Mouse (Mus musculus): ENCODE measurements around the gene Lgmn. TPM values are rescaled to one million over a fixed set of nuclear protein-coding genes. Genes with fewer than 3 reads are reported as not detected.

Gene Lgmn
- polyA plus RNA-seq, 1 experiment from 2014 or later: 70.3 TPM

DNA sequence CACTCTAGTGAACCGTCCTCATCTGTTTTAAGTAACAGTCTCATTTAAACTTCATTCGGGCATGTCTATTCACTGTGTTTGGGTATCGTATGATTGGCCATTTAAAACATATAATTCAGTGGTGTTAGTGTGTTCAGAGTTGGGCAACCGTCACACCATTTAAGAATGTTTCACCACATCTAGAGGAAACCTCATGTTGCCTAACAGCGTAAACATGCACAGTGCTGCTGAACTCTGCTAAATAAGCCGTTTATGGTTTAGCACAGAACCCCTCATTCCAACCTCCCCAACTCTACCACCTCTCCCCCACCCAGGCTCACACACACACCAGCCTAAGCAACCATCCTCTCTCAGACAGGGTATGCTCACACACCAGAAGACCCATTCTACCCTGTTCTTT is 91.2 kb downstream of the Lgmn start:
- no peaks in the 10 kb centered on the region for H3K36me3 ChIP-seq (ENCODE audit: control insufficient read depth, insufficient read depth)
- no peaks in the 10 kb centered on the region for H3K4me1 ChIP-seq (replicated peaks; ENCODE audit: control insufficient read depth, insufficient read depth, low read length)
- no peaks in the 10 kb centered on the region; the same call in 1 of the 2 replicates for H3K9me3 ChIP-seq (ENCODE audit: control insufficient read depth, low read length)
- no peak overlapping the region for H3K9ac ChIP-seq (replicated peaks; ENCODE audit: low read depth, low read length)
- H3K4me2 ChIP-seq (ENCODE audit: low read length): no peak overlapping the region
- no peak overlapping the region for H3K27ac ChIP-seq (ENCODE audit: low read length)
- 94% methylated on average over 6 of the region's 6 CpGs for WGBS
- H3K4me3 ChIP-seq (replicated peaks; ENCODE audit: low read length): no peak overlapping the region
- no peak for ATAC-seq
- H3K27me3 ChIP-seq (replicated peaks; ENCODE audit: control insufficient read depth, insufficient read depth, low read length): no peaks in the 10 kb centered on the region

DNA sequence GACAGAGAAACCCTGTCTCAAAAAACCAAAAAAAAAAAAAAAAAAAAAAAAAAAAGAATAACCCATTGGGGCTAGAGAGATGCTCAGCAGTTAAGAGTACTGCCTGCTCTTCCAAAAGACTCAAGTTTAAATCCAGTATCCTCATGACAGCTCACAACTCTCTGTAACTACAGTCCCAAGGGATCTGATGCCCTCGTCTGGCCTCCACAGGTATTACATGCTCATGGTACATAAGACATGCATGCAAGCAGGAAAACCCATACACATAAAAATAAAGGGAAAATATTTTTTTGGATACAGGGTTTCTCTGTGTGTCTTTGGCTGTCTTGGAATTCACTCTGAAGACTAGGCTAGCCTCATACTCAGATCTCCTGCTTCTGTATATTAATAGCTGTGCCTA is 93.1 kb downstream of the Lgmn start:
- Histone ChIP-seq H3K9me3 (ENCODE audit: control insufficient read depth, low read length) (no peaks in the 10 kb centered on the region; the same call in 1 of the 2 replicates), H3K27ac (ENCODE audit: low read length) (no peak overlapping the region), H3K9ac (replicated peaks; ENCODE audit: low read depth, low read length) (no peak overlapping the region), H3K4me1 (replicated peaks; ENCODE audit: control insufficient read depth, insufficient read depth, low read length) (no peaks in the 10 kb centered on the region), H3K27me3 (replicated peaks; ENCODE audit: control insufficient read depth, insufficient read depth, low read length) (no peaks in the 10 kb centered on the region), H3K4me2 (ENCODE audit: low read length) (no peak overlapping the region), H3K36me3 (ENCODE audit: control insufficient read depth, insufficient read depth) (no peaks in the 10 kb centered on the region), H3K4me3 (replicated peaks; ENCODE audit: low read length) (no peak overlapping the region)
- 12% methylated on average over 1 of the region's 1 CpGs for WGBS
- no peak for ATAC-seq

- H3K9me3 ChIP-seq (ENCODE audit: control insufficient read depth, low read length): no peaks in the 10 kb centered on the region; the same call in 1 of the 2 replicates
- H3K4me3 ChIP-seq (replicated peaks; ENCODE audit: low read length): no peak overlapping the region
- H3K27me3 ChIP-seq (replicated peaks; ENCODE audit: control insufficient read depth, insufficient read depth, low read length): no peaks in the 10 kb centered on the region
- H3K27ac ChIP-seq (ENCODE audit: low read length): no peak overlapping the region
- no peaks in the 10 kb centered on the region for H3K4me1 ChIP-seq (replicated peaks; ENCODE audit: control insufficient read depth, insufficient read depth, low read length)
- ATAC-seq: no peak
- no peak overlapping the region for H3K9ac ChIP-seq (replicated peaks; ENCODE audit: low read depth, low read length)
- 53% methylated on average over 14 of the region's 14 CpGs for WGBS
- no peak overlapping the region for H3K4me2 ChIP-seq (ENCODE audit: low read length)
- no peaks in the 10 kb centered on the region for H3K36me3 ChIP-seq (ENCODE audit: control insufficient read depth, insufficient read depth)
Measured at GRCm38 (mm10) chr12:102345031-102345815, 94.4 kb downstream of the Lgmn start.

Other genes starting within 250 kb of the Lgmn start
- 1.7 and 3.3 TPM in 2 replicates for gene Rin3, start 156.8 kb downstream of the Lgmn start, polyA plus RNA-seq (2015; fragmentation: Nextera tagmentation; extraction: Ambion mirVana)
- 33.2 and 35.5 TPM in 2 replicates for gene Golga5, start 29.3 kb upstream of the Lgmn start, polyA plus RNA-seq (2015; fragmentation: Nextera tagmentation; extraction: Ambion mirVana)
- gene Chga, start 115.2 kb upstream of the Lgmn start, polyA plus RNA-seq (2015; fragmentation: Nextera tagmentation; extraction: Ambion mirVana): 97.7 and 118 TPM in 2 replicates